Mouse (Mus musculus) left cerebral cortex, postnatal 14 days (tissue): ENCODE data around the gene Zbtb7b. TPM values are rescaled to one million over a fixed set of nuclear protein-coding genes. Genes with fewer than 3 reads are reported as not detected.
A peak's percentile ranks its signal among the peaks of the same experiment; 100 is the strongest.

Experiments used
- DNase-seq, 2 experiments: peaks; one replicate each; pipeline ENCODE4 v3.0.0; 2021 to 2022; ENCODE audit warnings: low spot score in 2 of 2, mixed read lengths in 1 of 2
- intact Hi-C: fragments of 180-260 bp; cut with DNase I; formaldehyde crosslinking; loops from one replicate; pipeline ENCODE4 v1.15.1; 2025
- total RNA-seq, 2 experiments: library from RNA; stranded (reverse); gene quantifications; 2 replicates each; pipeline ENCODE4 v1.2.3; 2021

Zbtb7b gene
- total RNA-seq, 2 experiments from 2014 or later: 8.0 to 9.1 TPM

GRCm38 (mm10) chr3:89419981-89420380, 25.4 kb upstream of the Zbtb7b start:
- DNase-seq: no peak
- intact Hi-C loops: no loop called here

GRCm38 (mm10) chr3:89419571-89419970, 25.0 kb upstream of the Zbtb7b start:
- intact Hi-C loops: no loop called here
- no peak for DNase-seq

- DNase-seq: peak in 1 of 2 experiments; percentile 27
- intact Hi-C loops: no loop called here
Measured at GRCm38 (mm10) chr3:89418861-89419250, 24.3 kb upstream of the Zbtb7b start.

- intact Hi-C loops: no loop called here
- DNase-seq: peak; percentile 94 to 98
Measured at GRCm38 (mm10) chr3:89418170-89418860, 23.7 kb upstream of the Zbtb7b start, which contains the start of the genes Cks1b and Shc1. Gene Cks1b, minus strand, starts transcription at chr3:89418383. Gene Shc1, plus strand, starts transcription at chr3:89418443.

- DNase-seq: no peak
- intact Hi-C loops: no loop called here
Measured at GRCm38 (mm10) chr3:89417840-89418169, 23.2 kb upstream of the Zbtb7b start.

GRCm38 (mm10) chr3:89417131-89417530, 22.6 kb upstream of the Zbtb7b start:
- intact Hi-C loops: no loop called here
- no peak for DNase-seq

GRCm38 (mm10) chr3:89416158-89416557, 21.6 kb upstream of the Zbtb7b start:
- DNase-seq: no peak
- intact Hi-C loops: no loop called here

GRCm38 (mm10) chr3:89411490-89412393, 17.2 kb upstream of the Zbtb7b start, which contains the start of gene Flad1:
Gene Flad1, minus strand, starts transcription at chr3:89411870.
- DNase-seq: peak; percentile 100
- intact Hi-C loops: no loop called here

GRCm38 (mm10) chr3:89410864-89411263, 16.3 kb upstream of the Zbtb7b start:
- intact Hi-C loops: no loop called here
- no peak for DNase-seq

GRCm38 (mm10) chr3:89409701-89410100, 15.1 kb upstream of the Zbtb7b start:
- DNase-seq: no peak
- intact Hi-C loops: no loop called here

- intact Hi-C loops: no loop called here
- DNase-seq: no peak
Measured at GRCm38 (mm10) chr3:89408448-89408847, 13.9 kb upstream of the Zbtb7b start.

GRCm38 (mm10) chr3:89406887-89407286, 12.3 kb upstream of the Zbtb7b start:
- intact Hi-C loops: no loop called here
- no peak for DNase-seq

- intact Hi-C loops: no loop called here
- no peak for DNase-seq
Measured at GRCm38 (mm10) chr3:89402693-89403092, 8.1 kb upstream of the Zbtb7b start, which contains the start of gene Lenep. Gene Lenep, minus strand, starts transcription at chr3:89402793.

GRCm38 (mm10) chr3:89401329-89401728, 6.8 kb upstream of the Zbtb7b start:
- intact Hi-C loops: no loop called here
- no peak for DNase-seq

- DNase-seq: no peak
- intact Hi-C loops: no loop called here
Measured at GRCm38 (mm10) chr3:89396654-89397005, 2.1 kb upstream of the Zbtb7b start.

- DNase-seq: peak; percentile 33 to 64
- intact Hi-C loops: no loop called here
Measured at GRCm38 (mm10) chr3:89395806-89396653, 1.5 kb upstream of the Zbtb7b start.

- intact Hi-C loops: no loop called here
- DNase-seq: no peak
Measured at GRCm38 (mm10) chr3:89395419-89395805, 836 bp upstream of the Zbtb7b start.

- intact Hi-C loops: no loop called here
- DNase-seq: peak; percentile 60 to 69
Measured at GRCm38 (mm10) chr3:89394894-89395256, 299 bp upstream of the Zbtb7b start.

GRCm38 (mm10) chr3:89393605-89394004, 971 bp downstream of the Zbtb7b start:
- intact Hi-C loops: no loop called here
- DNase-seq: peak; percentile 95 to 97

- DNase-seq: no peak
- intact Hi-C loops: no loop called here
Measured at GRCm38 (mm10) chr3:89392871-89393311, 1.7 kb downstream of the Zbtb7b start.
